Mouse (Mus musculus): ENCODE data around the gene Tmcc3.

DNA sequence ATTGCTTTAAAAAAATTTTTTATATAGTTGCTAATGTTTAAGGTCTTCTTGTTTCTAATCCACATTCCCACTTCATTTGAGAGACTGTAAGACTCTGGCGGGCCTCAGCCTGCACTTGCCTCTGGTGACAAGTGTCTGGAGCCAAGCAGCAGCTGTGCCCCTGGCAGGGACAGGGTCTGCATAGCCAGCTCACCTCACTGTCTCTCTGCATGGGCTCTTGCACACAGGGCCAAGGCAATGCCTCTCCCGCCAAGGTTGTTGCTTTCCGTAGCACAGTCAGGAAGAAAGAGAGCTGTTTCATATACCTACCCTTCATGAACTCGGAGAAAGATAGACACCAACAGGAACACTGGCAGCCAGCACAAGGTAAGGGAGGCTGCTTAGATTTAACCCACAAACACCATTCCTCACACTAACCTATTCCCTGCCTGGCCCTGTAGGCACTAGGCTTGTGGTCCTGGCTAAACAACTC, 300.3 kb downstream of the Tmcc3 start:
- TF ChIP-seq CTCF (IDR thresholded peaks at IDR 0.05; ENCODE audit: extremely low read depth, insufficient read depth, insufficient read length, insufficient replicate concordance) (no peak), POLR2A (IDR thresholded peaks at IDR 0.05; ENCODE audit: low read depth, low read length) (no peak)
